Mouse (Mus musculus) forebrain, embryonic 12.5 days (tissue): ENCODE data around the gene Slc25a15. TPM values are rescaled to one million over a fixed set of nuclear protein-coding genes. Genes with fewer than 3 reads are reported as not detected.

ENCODE experiments used
- ATAC-seq: fragments of 200-750 bp; cut with Nextera tagmentation; 2 replicates; pipeline ENCODE4 v1.8.0; 2017; ENCODE audit warnings: moderate TSS enrichment; ENCODE audit not compliant: low FRiP score
- H3K27ac ChIP-seq: fragments of 300-500 bp; sonication (generic); 2 replicates; pipeline ENCODE4 v1.5.1; 2016; ENCODE audit warnings: mild to moderate bottlenecking
- H3K27me3 ChIP-seq: fragments of 300-500 bp; sonication (generic); 2 replicates; pipeline ENCODE4 v1.6.1; 2016; ENCODE audit warnings: mild to moderate bottlenecking
- H3K36me3 ChIP-seq: fragments of 300-500 bp; sonication (generic); replicated peaks from 2 replicates; pipeline ENCODE4 v1.6.1; 2016; ENCODE audit warnings: mild to moderate bottlenecking
- H3K4me1 ChIP-seq: fragments of 300-500 bp; sonication (generic); 2 replicates; pipeline ENCODE4 v1.6.1; 2016
- H3K4me2 ChIP-seq: fragments of 300-500 bp; sonication (generic); 2 replicates; pipeline ENCODE4 v1.6.1; 2016; ENCODE audit warnings: mild to moderate bottlenecking, moderate library complexity
- H3K4me3 ChIP-seq: fragments of 300-500 bp; sonication (generic); replicated peaks from 2 replicates; pipeline ENCODE4 v1.5.1; 2016; ENCODE audit warnings: mild to moderate bottlenecking
- H3K9ac ChIP-seq: fragments of 300-500 bp; sonication (generic); 2 replicates; pipeline ENCODE4 v1.6.1; 2016; ENCODE audit warnings: mild to moderate bottlenecking
- H3K9me3 ChIP-seq: fragments of 300-500 bp; sonication (generic); 2 replicates; pipeline ENCODE4 v1.6.1; 2016
- WGBS: fragments of 180-500 bp; shearing (Covaris S2); methylation state at CpG from one replicate; pipeline ENCODE4 v1.1.7; 2016; 5-methylcytosine and 5-hydroxymethylcytosine counted together
- polyA plus RNA-seq: library from polyadenylated mRNA; unstranded; fragments of >200 nt; fragmentation: Nextera tagmentation; extraction: Ambion mirVana; gene quantifications from 2 replicates; pipeline ENCODE4 v1.2.1, GENCODE M21; 2016

Gene Slc25a15
- polyA plus RNA-seq = 14.1 and 15.4 TPM in 2 replicates

- ATAC-seq = peak; percentile 93
- under 1% methylated on average over 69 of the region's 77 CpGs for WGBS
- Histone ChIP-seq H3K27ac (peak within 1 kb of the TSS; percentile 68), H3K9me3 (no peaks in the 10 kb centered on the region), H3K36me3 (no peaks in the 10 kb centered on the region), H3K4me1 (peaks cover 13% of the 10 kb centered on the region), H3K4me2 (peak within 1 kb of the TSS; percentile 81), H3K9ac (peak within 1 kb of the TSS; percentile 73), H3K27me3 (peaks cover 3% of the 10 kb centered on the region; the same call in 1 of the 2 replicates), H3K4me3 (peak within 1 kb of the TSS; percentile 78)
Observed at GRCm38 (mm10) chr8:22398142-22398951, at the start of gene Slc25a15. Slc25a15 (minus strand) TSS chr8:22398597.

- Histone ChIP-seq H3K4me3 (peak overlapping the region; percentile 65), H3K4me2 (peak overlapping the region; percentile 85), H3K9ac (peak overlapping the region; percentile 78), H3K36me3 (peaks cover 6% of the 10 kb centered on the region; the same call in 1 of the 2 replicates), H3K4me1 (peaks cover 10% of the 10 kb centered on the region), H3K27me3 (no peaks in the 10 kb centered on the region), H3K27ac (no peak overlapping the region; the same call in 1 of the 2 replicates), H3K9me3 (no peaks in the 10 kb centered on the region)
- 31% methylated on average over 8 of the region's 8 CpGs for WGBS
- ATAC-seq = 0 out of 2 replicates have a peak, but pooled peaks have one; percentile 14
Observed at GRCm38 (mm10) chr8:22411971-22412370, 13.6 kb upstream of the Slc25a15 start.

GRCm38 (mm10) chr8:22411282-22411702 lies 12.9 kb upstream of the Slc25a15 start, which contains the start of gene Mrps31:
Mrps31 (plus strand) TSS chr8:22411361.
- Histone ChIP-seq H3K4me3 (peak within 1 kb of the TSS; percentile 65), H3K27ac (peak within 1 kb of the TSS; percentile 72), H3K27me3 (no peaks in the 10 kb centered on the region), H3K36me3 (peaks cover 5% of the 10 kb centered on the region; the same call in 1 of the 2 replicates), H3K4me1 (peaks cover 10% of the 10 kb centered on the region), H3K9ac (peak within 1 kb of the TSS; percentile 78), H3K9me3 (no peaks in the 10 kb centered on the region), H3K4me2 (peak within 1 kb of the TSS; percentile 85)
- whole genome bisulfite sequencing = under 1% methylated on average over 25 of the region's 25 CpGs
- peak; percentile 94 for ATAC-seq

- Histone ChIP-seq H3K27ac (peak overlapping the region; percentile 11; the same call in 1 of the 2 replicates), H3K4me2 (peak overlapping the region; percentile 85), H3K9ac (peak overlapping the region; percentile 78), H3K36me3 (no peaks in the 10 kb centered on the region), H3K9me3 (no peaks in the 10 kb centered on the region), H3K4me1 (peaks cover 10% of the 10 kb centered on the region), H3K27me3 (no peaks in the 10 kb centered on the region), H3K4me3 (peak overlapping the region; percentile 65)
- peak; percentile 59; the same call in 1 of the 2 replicates for ATAC-seq
- 19% methylated on average over 16 of the region's 16 CpGs for WGBS
Observed at GRCm38 (mm10) chr8:22410688-22411281, 12.4 kb upstream of the Slc25a15 start.

GRCm38 (mm10) chr8:22405733-22406132 lies 7.3 kb upstream of the Slc25a15 start:
- WGBS = 79% methylated on average over 6 of the region's 6 CpGs
- peaks cover 2% of the 10 kb centered on the region; the same call in 1 of the 2 replicates for H3K4me1 ChIP-seq

GRCm38 (mm10) chr8:22403235-22403634 lies 4.8 kb upstream of the Slc25a15 start:
- Histone ChIP-seq H3K9me3 (no peaks in the 10 kb centered on the region), H3K27me3 (no peaks in the 10 kb centered on the region; the same call in 1 of the 2 replicates), H3K9ac (no peak overlapping the region), H3K27ac (no peak overlapping the region), H3K4me1 (peaks cover 5% of the 10 kb centered on the region; the same call in 1 of the 2 replicates), H3K36me3 (no peaks in the 10 kb centered on the region), H3K4me2 (no peak overlapping the region), H3K4me3 (no peak overlapping the region)
- no peak for ATAC-seq
- 82% methylated on average over 2 of the region's 2 CpGs for WGBS

More at GRCm38 (mm10) chr8:22405733-22406132, 7.3 kb upstream of the Slc25a15 start:
- Histone ChIP-seq H3K27ac (no peak overlapping the region), H3K4me3 (no peak overlapping the region), H3K9ac (no peak overlapping the region), H3K9me3 (no peaks in the 10 kb centered on the region), H3K27me3 (no peaks in the 10 kb centered on the region; the same call in 1 of the 2 replicates), H3K4me2 (no peak overlapping the region), H3K36me3 (no peaks in the 10 kb centered on the region)
- ATAC-seq = no peak

GRCm38 (mm10) chr8:22400593-22400992 lies 2.2 kb upstream of the Slc25a15 start:
- no peak overlapping the region for H3K27ac ChIP-seq
- WGBS = 89% methylated on average over 4 of the region's 4 CpGs
- H3K4me3 ChIP-seq = no peak overlapping the region
- ATAC-seq = no peak
- no peak overlapping the region for H3K9ac ChIP-seq
- H3K36me3 ChIP-seq = no peaks in the 10 kb centered on the region
- no peaks in the 10 kb centered on the region for H3K9me3 ChIP-seq
- peaks cover 3% of the 10 kb centered on the region; the same call in 1 of the 2 replicates for H3K27me3 ChIP-seq
- peaks cover 13% of the 10 kb centered on the region for H3K4me1 ChIP-seq
- H3K4me2 ChIP-seq = no peak overlapping the region

GRCm38 (mm10) chr8:22399285-22399880 lies 986 bp upstream of the Slc25a15 start:
- ATAC-seq = no peak
- 88% methylated on average over 8 of the region's 8 CpGs for WGBS
- no peak overlapping the region for H3K9ac ChIP-seq

GRCm38 (mm10) chr8:22397811-22398141 lies 621 bp downstream of the Slc25a15 start:
- H3K4me3 ChIP-seq = peak overlapping the region; percentile 78
- no peaks in the 10 kb centered on the region for H3K36me3 ChIP-seq
- WGBS = under 1% methylated on average over 13 of the region's 13 CpGs
- H3K27me3 ChIP-seq = peaks cover 3% of the 10 kb centered on the region; the same call in 1 of the 2 replicates
- no peaks in the 10 kb centered on the region for H3K9me3 ChIP-seq
- H3K27ac ChIP-seq = peak overlapping the region; percentile 68; the same call in 1 of the 2 replicates
- peak overlapping the region; percentile 81 for H3K4me2 ChIP-seq
- H3K9ac ChIP-seq = peak overlapping the region; percentile 73
- peaks cover 13% of the 10 kb centered on the region for H3K4me1 ChIP-seq
- ATAC-seq = no peak; the same call in 1 of the 2 replicates

More at GRCm38 (mm10) chr8:22399285-22399880, 986 bp upstream of the Slc25a15 start:
- Histone ChIP-seq H3K9me3 (no peaks in the 10 kb centered on the region), H3K27me3 (peaks cover 3% of the 10 kb centered on the region; the same call in 1 of the 2 replicates), H3K27ac (no peak overlapping the region), H3K4me2 (peak overlapping the region; percentile 81), H3K4me1 (peaks cover 13% of the 10 kb centered on the region), H3K4me3 (peak overlapping the region; percentile 78; the same call in 1 of the 2 replicates), H3K36me3 (no peaks in the 10 kb centered on the region)

GRCm38 (mm10) chr8:22395256-22395655 lies 3.1 kb downstream of the Slc25a15 start:
- no peak overlapping the region for H3K4me3 ChIP-seq
- H3K4me2 ChIP-seq = no peak overlapping the region
- no peak for ATAC-seq
- H3K9me3 ChIP-seq = no peaks in the 10 kb centered on the region
- peaks cover 13% of the 10 kb centered on the region for H3K4me1 ChIP-seq
- no peak overlapping the region for H3K9ac ChIP-seq
- no peaks in the 10 kb centered on the region; the same call in 1 of the 2 replicates for H3K36me3 ChIP-seq
- peaks cover 3% of the 10 kb centered on the region; the same call in 1 of the 2 replicates for H3K27me3 ChIP-seq
- 93% methylated on average over 8 of the region's 8 CpGs for WGBS
- H3K27ac ChIP-seq = no peak overlapping the region

GRCm38 (mm10) chr8:22394471-22394870 lies 3.9 kb downstream of the Slc25a15 start:
- no peak overlapping the region for H3K4me3 ChIP-seq
- 88% methylated on average over 4 of the region's 4 CpGs for WGBS
- H3K27me3 ChIP-seq = peaks cover 3% of the 10 kb centered on the region; the same call in 1 of the 2 replicates
- no peak overlapping the region for H3K9ac ChIP-seq
- ATAC-seq = no peak
- no peak overlapping the region for H3K27ac ChIP-seq
- no peaks in the 10 kb centered on the region for H3K9me3 ChIP-seq
- no peak overlapping the region for H3K4me2 ChIP-seq
- no peaks in the 10 kb centered on the region; the same call in 1 of the 2 replicates for H3K36me3 ChIP-seq
- peaks cover 13% of the 10 kb centered on the region for H3K4me1 ChIP-seq
